Mouse (Mus musculus) megakaryocyte progenitor cell, adult 5-6 weeks (primary cell): Measurements from ENCODE around the gene Meiob. TPM values are rescaled to one million over a fixed set of nuclear protein-coding genes. Genes with fewer than 3 reads are reported as not detected.

Source experiments
- ATAC-seq: replicated peaks from 2 replicates; pipeline ENCODE4 v1.8.0; 2016; ENCODE audit warnings: mild to moderate bottlenecking, moderate TSS enrichment, inconsistent platforms; ENCODE audit not compliant: poor library complexity
- total RNA-seq, 2 experiments: library from RNA; stranded (forward) in 1 of 2; stranded (reverse) in 1 of 2; fragments of 157-497, 149-512 nt in 1 of 2; fragments of 200-1000 nt in 1 of 2; gene quantifications; 2 replicates each; pipeline versions ENCODE4 v1.2.3 to v1.2.4; 2015 to 2017

Gene Meiob
- not detected in 2 replicates for total RNA-seq (2015)
- total RNA-seq (2017) = not detected in 2 replicates

GRCm38 (mm10) chr17:24803952-24804951, at the start of gene Meiob:
TSS of gene Meiob (plus strand) at chr17:24804289.
- ATAC-seq = peak; percentile 96

GRCm38 (mm10) chr17:24757394-24757793, 46.7 kb upstream of the Meiob start:
- no peak for ATAC-seq

- ATAC-seq = no peak
These were observed 43.0 kb upstream of the Meiob start for GRCm38 (mm10) chr17:24761121-24761520.

GRCm38 (mm10) chr17:24765016-24765905, 38.8 kb upstream of the Meiob start:
- no peak for ATAC-seq

- ATAC-seq = no peak
These were observed 37.7 kb upstream of the Meiob start for GRCm38 (mm10) chr17:24766266-24766875.

GRCm38 (mm10) chr17:24769146-24769545, 34.9 kb upstream of the Meiob start:
- ATAC-seq = no peak

GRCm38 (mm10) chr17:24773241-24773640, 30.8 kb upstream of the Meiob start:
- ATAC-seq = 0 out of 2 replicates have a peak, but pooled peaks have one; percentile 31

- no peak for ATAC-seq
These were observed 28.9 kb upstream of the Meiob start for GRCm38 (mm10) chr17:24775173-24775572.

- no peak for ATAC-seq
These were observed 27.0 kb upstream of the Meiob start for GRCm38 (mm10) chr17:24777073-24777472.

- ATAC-seq = peak; percentile 61
These were observed 23.3 kb upstream of the Meiob start for GRCm38 (mm10) chr17:24780821-24781220.

- ATAC-seq = no peak
These were observed 11.9 kb upstream of the Meiob start for GRCm38 (mm10) chr17:24792190-24792589.

- no peak for ATAC-seq
These were observed 9.3 kb upstream of the Meiob start for GRCm38 (mm10) chr17:24794791-24795190.

- ATAC-seq = no peak
These were observed 7.1 kb upstream of the Meiob start for GRCm38 (mm10) chr17:24796969-24797368.

- ATAC-seq = no peak
These were observed 5.9 kb upstream of the Meiob start for GRCm38 (mm10) chr17:24798229-24798628.

GRCm38 (mm10) chr17:24799476-24799875, 4.6 kb upstream of the Meiob start:
- no peak for ATAC-seq

- no peak for ATAC-seq
These were observed 3.6 kb upstream of the Meiob start for GRCm38 (mm10) chr17:24800524-24800923.

GRCm38 (mm10) chr17:24811211-24811610, 7.1 kb downstream of the Meiob start:
- ATAC-seq = no peak

GRCm38 (mm10) chr17:24812215-24812614, 8.1 kb downstream of the Meiob start:
- no peak for ATAC-seq

GRCm38 (mm10) chr17:24815256-24815655, 11.2 kb downstream of the Meiob start:
- ATAC-seq = peak; percentile 57

GRCm38 (mm10) chr17:24817503-24817902, 13.4 kb downstream of the Meiob start:
- no peak for ATAC-seq

GRCm38 (mm10) chr17:24818172-24818571, 14.1 kb downstream of the Meiob start:
- no peak for ATAC-seq
